Mouse (Mus musculus): ENCODE results near the gene Terb1. TPM values are rescaled to one million over a fixed set of nuclear protein-coding genes. Genes with fewer than 3 reads are reported as not detected.

Terb1 gene
- polyA plus RNA-seq (2012; ENCODE audit: insufficient read depth, low replicate concordance), result not detected in 2 replicates

GRCm38 (mm10) chr8:104509061-104510006, at the start of gene Terb1:
Terb1 (minus strand) TSS chr8:104509910.
- Histone ChIP-seq H3K36me3 (replicated peaks; ENCODE audit: low read length) (peaks cover 46% of the 10 kb centered on the region), H3K4me1 (peaks cover 16% of the 10 kb centered on the region), H3K9me3 (0 out of 2 replicates have a peak, but pooled peaks cover 7% of the 10 kb centered on the region), H3K4me3 (replicated peaks) (peak within 1 kb of the TSS; percentile 80), H3K27me3 (replicated peaks) (no peaks in the 10 kb centered on the region)
- TF ChIP-seq FLI1 (IDR thresholded peaks at IDR 0.05; ENCODE audit: low read length) (no peak), GATA1 (IDR thresholded peaks at IDR 0.05; ENCODE audit: borderline replicate concordance, low read length) (no peak)

- Histone ChIP-seq H3K27me3 (replicated peaks) (peaks cover 33% of the 10 kb centered on the region), H3K36me3 (replicated peaks; ENCODE audit: low read length) (no peaks in the 10 kb centered on the region), H3K9me3 (no peaks in the 10 kb centered on the region), H3K4me3 (replicated peaks) (no peak overlapping the region), H3K4me1 (peaks cover 11% of the 10 kb centered on the region)
- TF ChIP-seq FLI1 (IDR thresholded peaks at IDR 0.05; ENCODE audit: low read length) (no peak), GATA1 (IDR thresholded peaks at IDR 0.05; ENCODE audit: borderline replicate concordance, low read length) (no peak)
These were observed 47.5 kb upstream of the Terb1 start for GRCm38 (mm10) chr8:104557226-104557625.

- Histone ChIP-seq H3K4me1 (peaks cover 12% of the 10 kb centered on the region), H3K27me3 (replicated peaks) (peaks cover 44% of the 10 kb centered on the region), H3K9me3 (no peaks in the 10 kb centered on the region), H3K4me3 (replicated peaks) (no peak overlapping the region), H3K36me3 (replicated peaks; ENCODE audit: low read length) (no peaks in the 10 kb centered on the region)
- TF ChIP-seq GATA1 (IDR thresholded peaks at IDR 0.05; ENCODE audit: borderline replicate concordance, low read length) (no peak), FLI1 (IDR thresholded peaks at IDR 0.05; ENCODE audit: low read length) (no peak)
These were observed 45.5 kb upstream of the Terb1 start for GRCm38 (mm10) chr8:104555191-104555590.

GRCm38 (mm10) chr8:104543440-104544045, 33.8 kb upstream of the Terb1 start:
- TF ChIP-seq GATA1 (IDR thresholded peaks at IDR 0.05; ENCODE audit: borderline replicate concordance, low read length), result no peak
- peaks cover 82% of the 10 kb centered on the region for H3K27me3 ChIP-seq (replicated peaks)

DNA sequence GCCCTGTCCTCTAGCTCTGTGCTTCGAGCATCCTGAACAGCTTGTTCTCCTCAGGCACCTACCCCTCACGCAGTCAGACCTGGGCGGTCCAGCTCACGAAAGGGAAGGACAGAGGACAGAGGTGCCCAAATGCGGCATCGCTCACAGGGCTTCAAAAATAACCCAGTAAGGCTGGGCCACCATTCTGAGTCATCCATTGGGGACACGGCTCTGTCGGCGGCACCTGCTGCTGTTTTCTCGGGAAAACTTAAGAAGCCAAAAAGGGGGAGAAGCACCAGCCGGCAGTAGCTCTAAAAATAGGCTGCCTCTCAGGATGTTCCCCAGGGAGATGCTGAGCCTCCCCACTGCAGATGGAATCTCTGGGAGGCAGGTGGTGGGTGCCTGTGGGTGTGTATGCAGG, 32.5 kb upstream of the Terb1 start:
- Histone ChIP-seq H3K27me3 (replicated peaks) (peaks cover 82% of the 10 kb centered on the region), H3K36me3 (replicated peaks; ENCODE audit: low read length) (no peaks in the 10 kb centered on the region)
- no peak for TF ChIP-seq GATA1 (IDR thresholded peaks at IDR 0.05; ENCODE audit: borderline replicate concordance, low read length)

More at GRCm38 (mm10) chr8:104543440-104544045, 33.8 kb upstream of the Terb1 start:
- Histone ChIP-seq H3K9me3 (0 out of 2 replicates have a peak, but pooled peaks cover 3% of the 10 kb centered on the region), H3K36me3 (replicated peaks; ENCODE audit: low read length) (no peaks in the 10 kb centered on the region), H3K4me3 (replicated peaks) (no peak overlapping the region), H3K4me1 (peaks cover 34% of the 10 kb centered on the region)

DNA sequence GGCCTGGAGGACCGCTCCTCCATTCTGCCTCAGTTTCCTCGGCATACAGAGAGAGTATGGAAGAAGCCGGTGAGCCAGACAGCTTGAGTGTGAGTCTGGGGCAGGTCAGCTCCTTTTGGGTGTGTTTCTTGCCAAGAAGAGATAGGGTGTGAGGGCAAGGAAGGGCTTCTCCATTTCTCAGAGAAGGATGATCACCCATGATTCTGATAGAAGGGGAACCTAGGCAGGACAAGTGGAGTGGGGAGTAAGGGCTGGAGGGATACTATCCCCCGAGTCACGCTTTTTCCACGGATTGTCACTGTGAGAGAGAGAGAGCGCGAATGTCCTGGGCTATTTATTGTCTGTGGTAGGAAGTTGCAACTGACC, 31.8 kb upstream of the Terb1 start:
- no peak for TF ChIP-seq GATA1 (IDR thresholded peaks at IDR 0.05; ENCODE audit: borderline replicate concordance, low read length)
- TF ChIP-seq FLI1 (IDR thresholded peaks at IDR 0.05; ENCODE audit: low read length), result no peak
- Histone ChIP-seq H3K4me3 (replicated peaks) (peak overlapping the region; percentile 88), H3K9me3 (0 out of 2 replicates have a peak, but pooled peaks cover 3% of the 10 kb centered on the region), H3K27me3 (replicated peaks) (peaks cover 82% of the 10 kb centered on the region), H3K36me3 (replicated peaks; ENCODE audit: low read length) (no peaks in the 10 kb centered on the region), H3K4me1 (peaks cover 34% of the 10 kb centered on the region)

More for the DNA sequence above, 32.5 kb upstream of the Terb1 start:
- peaks cover 34% of the 10 kb centered on the region for H3K4me1 ChIP-seq
- 0 out of 2 replicates have a peak, but pooled peaks cover 3% of the 10 kb centered on the region for H3K9me3 ChIP-seq
- peak overlapping the region; percentile 78 for H3K4me3 ChIP-seq (replicated peaks)

GRCm38 (mm10) chr8:104540710-104541514, 31.2 kb upstream of the Terb1 start:
- Histone ChIP-seq H3K27me3 (replicated peaks) (peaks cover 79% of the 10 kb centered on the region), H3K36me3 (replicated peaks; ENCODE audit: low read length) (no peaks in the 10 kb centered on the region), H3K9me3 (0 out of 2 replicates have a peak, but pooled peaks cover 3% of the 10 kb centered on the region), H3K4me1 (peaks cover 36% of the 10 kb centered on the region), H3K4me3 (replicated peaks) (peak overlapping the region; percentile 88)
- TF ChIP-seq GATA1 (IDR thresholded peaks at IDR 0.05; ENCODE audit: borderline replicate concordance, low read length) (no peak), FLI1 (IDR thresholded peaks at IDR 0.05; ENCODE audit: low read length) (no peak)

GRCm38 (mm10) chr8:104540238-104540637, 30.5 kb upstream of the Terb1 start:
- Histone ChIP-seq H3K36me3 (replicated peaks; ENCODE audit: low read length) (no peaks in the 10 kb centered on the region), H3K4me1 (peaks cover 43% of the 10 kb centered on the region), H3K4me3 (replicated peaks) (no peak overlapping the region), H3K9me3 (0 out of 2 replicates have a peak, but pooled peaks cover 3% of the 10 kb centered on the region), H3K27me3 (replicated peaks) (peaks cover 75% of the 10 kb centered on the region)
- TF ChIP-seq GATA1 (IDR thresholded peaks at IDR 0.05; ENCODE audit: borderline replicate concordance, low read length) (no peak), FLI1 (IDR thresholded peaks at IDR 0.05; ENCODE audit: low read length) (no peak)

- no peak for TF ChIP-seq FLI1 (IDR thresholded peaks at IDR 0.05; ENCODE audit: low read length)
- TF ChIP-seq GATA1 (IDR thresholded peaks at IDR 0.05; ENCODE audit: borderline replicate concordance, low read length), result no peak
- peaks cover 47% of the 10 kb centered on the region for H3K4me1 ChIP-seq
- H3K9me3 ChIP-seq, result 0 out of 2 replicates have a peak, but pooled peaks cover 3% of the 10 kb centered on the region
- H3K4me3 ChIP-seq (replicated peaks), result no peak overlapping the region
- H3K27me3 ChIP-seq (replicated peaks), result peaks cover 71% of the 10 kb centered on the region
- no peaks in the 10 kb centered on the region for H3K36me3 ChIP-seq (replicated peaks; ENCODE audit: low read length)
These were observed 29.9 kb upstream of the Terb1 start for GRCm38 (mm10) chr8:104539566-104539965.

Data from megakaryocyte, embryonic 14.5 days (primary cell).